Mouse (Mus musculus) testis, postnatal 10 days (tissue): ENCODE data around the gene Cmss1.

Experiments
- DNase-seq: peaks from one replicate; pipeline ENCODE4 v3.0.0; 2021; ENCODE audit warnings: low spot score

The Cmss1 gene

DNA sequence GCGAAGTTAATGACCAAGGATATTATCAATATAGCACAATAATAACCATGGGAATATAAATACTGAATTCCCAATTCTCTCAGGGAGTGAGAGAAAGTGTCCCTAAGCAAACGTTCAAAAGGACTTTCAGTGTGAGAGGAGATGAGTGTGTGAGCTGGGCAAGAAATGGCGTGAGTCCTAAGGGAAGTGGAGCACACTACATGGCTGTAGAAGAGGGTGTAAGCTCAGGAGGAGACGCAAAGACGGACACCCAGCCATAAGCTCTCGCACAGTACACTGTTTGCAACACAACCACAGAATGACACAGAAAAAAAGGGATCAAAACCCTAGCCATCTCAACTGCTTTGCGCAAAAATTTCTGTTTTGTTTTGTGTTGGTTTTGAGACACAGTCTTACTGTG, 93.1 kb downstream of the Cmss1 start:
- no peak for DNase-seq

DNA sequence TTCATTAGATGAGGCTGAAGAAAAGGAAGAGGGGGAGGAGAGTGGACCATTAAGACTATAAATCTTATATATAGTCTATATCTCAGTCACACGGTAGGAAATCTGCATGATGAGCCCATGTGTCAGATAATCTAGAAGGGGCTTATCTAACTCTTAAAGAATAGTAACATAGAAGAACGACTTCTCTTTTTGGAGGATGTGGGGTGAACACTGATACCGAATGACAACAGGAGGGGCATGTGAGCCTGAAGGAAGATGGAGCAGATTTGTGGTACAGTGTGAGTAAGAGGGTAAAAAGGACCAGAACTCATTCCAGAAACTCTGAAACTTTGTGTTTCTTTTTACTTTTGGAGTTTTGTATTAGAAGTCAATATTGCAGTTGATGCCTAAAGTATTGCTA, 97.6 kb downstream of the Cmss1 start:
- no peak for DNase-seq

DNA sequence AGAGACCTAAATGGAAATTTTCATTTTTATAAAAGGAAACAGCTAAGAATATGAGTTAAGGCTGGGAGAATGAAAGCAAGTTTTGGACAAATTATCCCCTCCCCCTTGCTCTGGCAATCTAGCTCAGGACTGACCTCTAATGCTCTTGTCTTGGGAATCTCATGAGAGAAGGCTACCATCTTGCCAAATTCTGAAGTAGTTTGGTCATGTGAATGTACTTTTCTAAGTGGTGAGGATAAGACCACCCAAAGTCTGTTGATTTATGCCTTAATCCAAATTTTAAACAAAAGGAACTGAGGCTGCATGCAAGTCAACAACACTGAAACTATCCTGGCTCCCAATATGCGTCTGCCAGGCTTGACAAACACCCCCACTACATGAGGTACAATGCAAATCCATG, 98.3 kb downstream of the Cmss1 start:
- no peak for DNase-seq

DNA sequence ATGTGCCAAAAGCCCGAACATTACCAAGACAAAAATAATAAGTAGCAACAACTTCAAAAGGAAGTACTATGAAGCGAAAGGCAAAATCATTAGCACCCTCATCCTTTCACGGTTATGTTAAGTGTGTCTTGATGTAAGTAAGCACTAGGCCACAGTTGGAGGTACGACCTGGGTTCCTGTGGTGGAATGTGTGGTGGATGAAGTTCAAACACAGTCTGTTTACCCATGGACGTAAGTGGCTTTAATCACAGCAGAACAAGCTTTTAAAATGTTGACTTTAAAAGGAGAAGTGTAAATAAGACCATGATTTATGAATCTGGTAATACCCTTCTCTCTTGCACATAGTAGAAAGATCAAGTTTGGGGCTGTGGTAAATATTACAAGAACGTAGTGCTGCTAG, 100.5 kb downstream of the Cmss1 start:
- DNase-seq = no peak

DNA sequence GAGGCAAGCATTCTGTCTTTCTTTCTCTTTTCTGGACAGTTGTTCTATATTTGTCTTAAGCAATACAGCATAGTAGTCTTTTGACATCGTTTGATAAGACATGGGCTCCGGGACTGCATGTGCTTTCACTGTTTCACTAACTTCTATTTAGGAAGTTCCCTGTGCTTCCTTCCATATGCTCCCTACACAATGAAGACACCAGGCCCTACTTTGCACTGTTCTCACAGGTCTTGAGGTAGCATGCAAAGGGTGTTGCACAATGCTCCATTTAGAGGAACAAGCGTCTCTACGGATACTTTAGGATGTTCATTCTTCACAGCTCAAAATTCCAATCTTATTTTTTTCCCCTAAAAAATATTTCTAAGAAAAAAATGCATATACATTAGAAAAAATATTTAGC, 101.9 kb downstream of the Cmss1 start:
- no peak for DNase-seq

DNA sequence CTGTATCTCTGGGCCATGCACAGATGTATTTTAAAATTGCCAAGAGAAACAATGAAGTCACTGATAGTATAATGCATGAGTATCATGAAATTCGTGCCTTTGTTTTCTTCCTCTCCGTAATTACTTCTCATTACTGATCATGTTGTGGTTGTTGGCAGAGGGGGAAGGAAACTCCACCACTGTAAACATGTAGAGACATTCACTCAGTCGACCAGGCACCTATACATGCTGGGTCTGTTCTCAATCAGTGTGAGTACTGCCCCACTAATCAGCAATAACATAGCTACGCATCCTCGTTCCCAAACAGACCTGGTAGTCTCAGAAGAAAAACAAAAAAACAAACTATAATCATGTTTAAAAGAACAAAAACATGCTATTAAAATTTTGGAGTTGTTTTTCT, 103.9 kb downstream of the Cmss1 start:
- DNase-seq = no peak

DNA sequence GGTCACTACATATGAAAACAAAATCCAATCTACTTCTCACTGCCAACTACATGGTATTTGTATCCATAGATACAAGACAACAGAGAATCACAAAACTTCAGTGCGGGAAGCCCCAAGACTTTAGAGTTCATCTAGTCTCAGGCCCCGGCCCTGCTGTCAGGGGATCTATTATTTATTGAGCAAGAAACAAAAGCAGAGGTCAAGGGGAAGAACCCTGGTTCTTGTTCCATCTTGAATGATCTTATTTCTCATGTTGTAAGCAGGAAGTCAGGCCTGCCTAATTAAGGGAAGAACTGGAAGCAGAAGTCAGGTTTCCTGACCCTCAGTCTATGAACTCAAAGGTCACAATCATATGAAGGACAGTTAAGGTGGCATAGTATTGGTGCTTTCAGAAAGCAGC, 104.4 kb downstream of the Cmss1 start:
- no peak for DNase-seq

DNA sequence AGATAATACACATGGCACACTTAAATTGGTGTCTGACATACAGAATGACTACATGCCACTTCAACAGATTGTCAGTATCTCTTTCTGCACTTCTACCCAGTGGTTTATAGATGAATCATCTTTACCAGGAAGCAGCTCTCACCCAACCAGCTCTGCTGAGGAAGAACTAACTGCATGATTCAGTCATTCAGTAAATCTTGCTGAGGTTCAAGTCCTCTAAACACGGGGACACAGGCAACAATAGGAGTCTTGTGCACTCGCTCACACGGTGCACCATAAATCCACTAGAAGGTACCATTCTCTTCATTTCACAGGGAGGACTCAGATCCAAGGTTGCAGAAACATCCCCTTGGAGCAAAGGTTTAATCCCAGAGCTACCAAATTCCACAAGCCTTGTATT, 105.8 kb downstream of the Cmss1 start:
- no peak for DNase-seq

DNA sequence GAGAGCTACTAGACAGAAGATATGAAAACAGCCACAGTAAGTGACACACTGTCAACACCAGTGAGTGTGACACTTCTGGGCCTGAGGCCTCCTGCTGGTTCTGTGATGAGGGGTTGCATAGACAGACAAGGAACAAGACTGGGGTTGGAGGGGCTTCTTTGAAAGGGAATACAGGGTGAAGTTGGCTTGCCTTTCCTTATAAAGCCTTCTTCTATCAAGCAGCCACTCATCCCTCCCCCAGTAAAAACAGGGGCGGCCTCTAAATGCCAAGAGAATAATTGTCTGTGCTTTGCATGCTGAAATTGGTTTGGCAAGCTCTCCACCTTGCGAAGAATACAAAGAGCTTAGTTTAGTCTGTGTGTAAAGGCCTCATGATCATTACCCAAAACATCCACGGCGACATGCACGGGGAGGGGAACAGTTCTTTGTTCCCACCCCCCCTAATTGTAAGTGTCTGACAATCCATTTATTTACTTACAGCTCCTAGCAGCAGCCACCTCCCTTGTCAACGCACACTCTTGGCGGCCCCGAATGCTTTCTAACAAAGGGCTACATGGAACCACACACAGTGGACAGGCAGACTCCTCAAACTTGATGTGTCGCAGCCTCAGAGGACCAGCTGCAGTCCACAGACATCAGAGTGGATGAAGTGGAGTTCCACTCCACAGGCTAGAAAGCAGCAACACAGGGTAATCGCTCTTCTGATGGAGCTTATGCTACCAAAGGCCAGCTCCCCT, 110.1 kb downstream of the Cmss1 start:
- DNase-seq = no peak

DNA sequence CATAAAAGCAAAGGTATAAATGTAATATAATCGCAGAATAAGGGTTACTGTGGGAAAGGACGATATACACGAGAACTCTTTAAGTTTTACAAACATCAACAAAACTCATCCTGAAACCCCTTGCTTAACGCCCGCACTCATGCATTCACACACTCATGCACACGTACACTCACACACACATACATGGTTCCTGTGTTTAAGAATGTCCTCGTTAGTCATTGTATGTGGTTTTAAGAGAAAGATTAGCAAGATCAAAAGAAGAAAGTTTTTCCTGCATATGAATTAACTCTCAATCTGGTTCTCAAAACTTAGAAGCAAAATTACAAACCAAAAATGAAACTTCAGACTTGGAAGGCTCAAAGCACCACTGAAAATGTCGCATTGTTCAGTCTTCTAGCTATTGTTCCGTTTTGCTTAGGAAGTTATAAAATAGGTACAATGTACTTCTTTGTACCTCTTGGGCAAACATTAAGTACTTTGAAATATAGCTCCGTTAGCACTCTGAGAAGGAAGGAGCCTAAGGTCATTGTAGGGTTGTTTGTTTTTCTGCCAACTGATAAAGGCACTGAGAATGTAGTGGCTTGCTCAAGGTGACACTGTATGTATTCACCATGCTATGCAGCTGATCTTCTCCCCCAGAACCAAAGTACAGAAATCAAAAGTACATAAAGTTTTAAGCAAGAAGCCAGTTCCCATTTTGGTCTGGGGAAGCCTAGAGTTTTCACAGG, 111.0 kb downstream of the Cmss1 start:
- DNase-seq = no peak

DNA sequence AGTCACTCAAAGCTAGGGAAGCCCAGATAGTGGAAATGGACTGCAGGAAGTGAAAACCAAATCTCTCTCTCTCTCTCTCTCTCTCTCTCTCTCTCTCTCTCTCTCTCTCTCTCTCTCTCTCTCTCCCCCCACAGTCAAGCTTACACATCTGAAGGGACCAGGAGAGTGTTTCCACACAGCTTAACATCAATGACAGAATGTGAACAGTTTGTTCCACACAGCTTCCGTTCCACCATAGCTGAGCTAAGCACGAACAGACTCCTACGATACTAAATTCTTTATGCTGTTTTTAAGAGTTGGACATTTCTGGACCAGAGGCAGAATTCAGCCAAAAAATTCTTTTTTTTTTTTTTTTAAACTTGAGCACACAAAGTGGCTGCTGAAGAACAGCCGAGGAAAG, 114.8 kb downstream of the Cmss1 start:
- no peak for DNase-seq

DNA sequence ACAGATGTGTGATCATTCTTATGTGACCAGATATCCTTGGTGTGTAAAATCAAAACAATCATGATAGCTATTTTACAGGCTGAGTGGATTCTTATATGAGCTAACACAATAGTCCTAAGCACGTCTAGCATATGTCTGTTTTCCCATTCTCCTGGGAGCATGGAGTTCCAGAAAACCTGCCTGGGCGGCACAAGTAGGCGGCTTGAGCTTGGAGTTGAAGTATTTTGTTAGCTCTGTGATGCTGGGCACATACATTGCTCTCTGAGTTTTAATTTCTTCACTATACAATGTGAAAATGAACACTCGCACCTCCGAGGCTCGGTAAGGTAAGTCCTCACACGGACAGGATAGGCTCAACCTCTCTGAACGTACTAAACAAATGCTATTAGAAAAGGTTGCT, 116.0 kb downstream of the Cmss1 start:
- no peak for DNase-seq

DNA sequence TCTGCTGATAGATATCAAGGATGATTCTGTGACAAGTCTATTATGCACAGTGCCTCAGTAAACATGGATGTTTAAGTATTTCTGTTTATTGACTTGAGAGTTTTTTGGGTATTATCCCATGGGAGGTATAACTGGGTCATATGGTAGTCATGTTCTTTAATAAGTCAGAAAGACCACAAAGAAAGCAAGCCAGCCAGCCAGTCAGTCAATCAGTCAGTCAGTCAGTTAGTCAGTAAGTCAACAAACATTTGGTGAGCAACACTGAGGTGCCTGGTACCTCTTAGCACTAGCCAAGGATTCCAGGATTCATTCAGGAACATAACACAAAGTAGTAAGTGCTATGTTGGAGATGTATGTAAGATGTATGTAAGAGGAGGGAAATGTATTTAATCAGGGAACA, 118.0 kb downstream of the Cmss1 start:
- no peak for DNase-seq

DNA sequence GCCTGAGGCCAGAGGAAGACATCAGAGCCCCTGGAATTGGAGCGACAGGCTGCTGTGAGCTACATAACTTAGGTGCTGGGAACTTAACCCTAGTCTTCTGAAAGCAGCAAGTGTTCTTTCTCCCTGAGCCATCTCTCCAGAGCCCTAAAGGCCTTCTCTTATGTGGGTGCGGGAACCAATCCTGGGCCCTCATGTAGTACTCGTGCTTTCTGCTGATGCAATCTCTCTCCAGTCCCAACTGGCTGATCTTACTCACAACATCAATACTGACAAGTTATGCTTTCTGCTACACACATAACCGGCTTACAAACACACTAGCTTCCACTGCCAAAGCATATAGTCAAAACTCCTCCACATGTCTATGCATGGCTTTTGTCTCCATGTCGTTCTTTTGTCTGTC, 120.4 kb downstream of the Cmss1 start:
- DNase-seq = no peak

DNA sequence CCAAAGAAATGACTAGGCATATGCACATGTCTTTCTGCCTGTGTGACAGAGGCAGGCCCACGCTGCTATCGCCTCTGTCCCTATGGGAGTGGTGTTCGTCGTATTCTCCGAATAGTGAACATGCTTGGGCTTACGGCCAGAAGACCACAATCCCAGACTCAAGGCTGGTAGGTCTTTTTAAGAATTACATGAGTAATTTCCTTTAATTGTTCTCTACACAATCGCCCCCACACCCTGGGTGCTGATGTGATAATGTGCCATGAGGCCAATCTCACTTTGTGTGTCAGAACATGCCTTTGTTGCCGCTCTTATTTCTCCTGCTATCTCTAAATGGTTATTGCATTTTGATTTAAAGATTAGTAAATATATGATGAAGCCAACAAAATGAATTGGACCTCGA, 121.4 kb downstream of the Cmss1 start:
- DNase-seq = no peak

DNA sequence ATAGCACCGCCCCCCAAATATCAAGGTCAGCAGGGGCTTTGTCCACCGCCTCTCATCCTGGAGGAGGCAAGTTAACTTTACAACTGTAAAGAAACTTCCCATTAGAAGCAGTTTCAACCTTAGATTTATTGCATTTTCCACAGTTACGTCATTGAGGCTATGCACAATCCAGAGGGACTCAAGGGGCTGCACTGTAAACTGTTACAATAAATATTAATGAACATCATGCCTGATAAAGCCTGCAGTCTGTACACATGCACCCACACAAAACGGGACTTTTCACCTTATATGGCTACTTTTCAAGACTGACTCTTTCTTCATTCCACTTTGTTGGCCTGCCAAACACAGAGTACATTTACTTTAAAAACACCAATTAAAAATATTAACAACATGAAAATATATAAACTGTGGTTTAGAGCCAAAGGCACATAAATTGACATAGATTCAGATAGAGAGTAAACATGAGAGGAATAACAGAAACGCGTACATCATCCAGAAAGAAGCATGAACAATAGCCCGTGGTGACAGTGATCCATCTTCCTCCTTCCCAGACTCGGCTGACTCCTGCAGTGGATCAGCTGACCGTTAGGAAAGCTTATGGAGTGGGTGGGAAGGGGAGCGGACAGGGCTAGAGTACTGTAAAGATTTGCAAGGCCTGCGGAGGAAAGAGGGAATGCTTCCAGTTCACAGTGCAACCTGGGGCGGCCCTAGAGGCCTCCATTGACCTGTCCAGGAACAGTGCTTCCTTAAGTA, 122.4 kb downstream of the Cmss1 start:
- no peak for DNase-seq

DNA sequence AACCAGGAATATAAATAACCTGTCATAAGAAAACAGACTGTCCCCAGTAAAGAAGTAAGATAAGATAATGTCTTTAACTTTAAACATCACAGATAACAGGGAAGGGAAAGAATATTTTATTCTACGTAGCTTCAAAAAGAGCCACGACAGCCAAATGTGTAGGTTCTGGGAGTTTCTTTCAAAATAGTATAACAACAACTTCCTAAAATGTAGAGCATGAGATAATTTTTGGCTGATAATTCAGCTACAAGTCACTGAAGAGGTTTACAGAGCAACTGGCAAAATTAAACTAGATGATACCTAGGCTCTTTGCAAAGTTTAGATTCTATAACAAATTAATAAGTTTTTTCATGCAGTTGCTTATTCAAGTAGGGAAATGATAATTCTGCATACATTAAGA, 123.2 kb downstream of the Cmss1 start:
- DNase-seq = no peak

DNA sequence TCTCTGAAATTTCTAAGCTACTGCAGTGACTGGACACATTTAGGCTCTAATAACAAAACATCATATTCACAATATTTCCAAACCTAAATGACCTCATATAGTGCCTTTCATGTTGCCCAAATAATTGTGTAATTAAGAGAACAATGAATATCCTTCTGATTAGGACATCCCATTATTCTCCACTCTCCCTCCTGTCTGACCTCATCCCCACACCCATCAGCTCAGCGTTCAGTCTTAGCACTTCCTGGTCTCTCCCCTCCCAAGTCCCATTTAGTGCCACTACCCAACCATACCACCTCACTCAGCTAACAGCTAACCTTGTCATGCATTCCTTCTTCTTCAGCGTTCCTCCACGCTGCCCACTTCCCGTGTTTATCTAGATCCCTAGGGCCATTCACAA, 123.8 kb downstream of the Cmss1 start:
- DNase-seq = no peak

DNA sequence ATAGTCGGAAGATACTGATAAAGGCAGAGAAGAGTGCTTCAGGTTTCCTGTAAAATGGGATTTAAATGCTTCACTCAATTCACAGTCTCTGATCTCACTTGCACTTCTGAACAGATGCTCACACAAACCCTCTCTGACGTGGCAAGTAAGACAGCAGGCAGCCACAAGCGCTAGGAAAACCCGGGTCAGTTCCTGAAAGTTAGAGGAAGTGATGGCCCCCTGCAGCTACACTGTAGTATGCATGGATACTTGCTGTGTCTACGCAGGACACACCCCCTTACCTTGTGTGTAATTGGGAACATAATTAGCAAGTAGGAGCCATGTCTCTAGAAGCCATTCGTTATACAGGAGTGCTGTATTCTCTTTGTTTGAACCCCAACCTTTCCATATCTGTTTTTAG, 124.4 kb downstream of the Cmss1 start:
- DNase-seq = no peak

DNA sequence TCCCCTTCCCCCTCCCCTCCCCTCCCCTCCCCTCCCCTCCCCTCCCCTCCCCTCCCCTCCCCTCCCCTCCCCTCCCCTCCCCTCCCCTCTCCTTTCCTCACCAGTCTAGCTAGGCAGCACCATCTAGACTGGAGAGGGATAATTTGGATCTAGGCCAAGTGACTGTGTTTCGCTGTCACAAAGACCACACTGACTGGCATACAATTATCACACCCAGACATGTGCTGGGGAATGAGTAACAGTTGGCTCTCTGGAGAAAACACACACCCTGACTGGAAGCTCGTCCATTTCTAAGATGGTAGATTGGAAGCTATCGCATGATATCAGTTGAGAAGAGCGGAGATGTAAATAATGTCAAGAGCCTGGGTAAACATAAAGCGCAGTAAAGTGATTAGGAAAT, 126.9 kb downstream of the Cmss1 start:
- DNase-seq = no peak

DNA sequence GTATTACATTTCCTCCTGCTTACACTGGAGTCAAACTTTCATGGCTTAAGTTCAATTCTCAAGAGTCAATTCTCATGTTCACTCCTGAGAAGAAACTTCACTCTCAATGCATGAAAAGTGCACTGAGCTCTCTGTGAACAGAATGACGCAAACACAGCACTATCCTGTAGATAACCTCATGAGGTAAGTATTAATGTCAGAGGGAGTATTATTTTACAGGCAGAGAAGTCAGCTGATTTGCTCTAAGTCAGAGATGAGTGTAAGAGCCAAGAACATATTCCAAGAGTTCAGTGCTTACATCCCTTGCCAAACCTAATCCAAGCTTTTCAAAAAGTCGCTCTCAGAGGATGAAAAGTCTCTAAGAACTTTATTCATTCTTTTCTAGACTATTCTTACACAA, 128.2 kb downstream of the Cmss1 start:
- no peak for DNase-seq

DNA sequence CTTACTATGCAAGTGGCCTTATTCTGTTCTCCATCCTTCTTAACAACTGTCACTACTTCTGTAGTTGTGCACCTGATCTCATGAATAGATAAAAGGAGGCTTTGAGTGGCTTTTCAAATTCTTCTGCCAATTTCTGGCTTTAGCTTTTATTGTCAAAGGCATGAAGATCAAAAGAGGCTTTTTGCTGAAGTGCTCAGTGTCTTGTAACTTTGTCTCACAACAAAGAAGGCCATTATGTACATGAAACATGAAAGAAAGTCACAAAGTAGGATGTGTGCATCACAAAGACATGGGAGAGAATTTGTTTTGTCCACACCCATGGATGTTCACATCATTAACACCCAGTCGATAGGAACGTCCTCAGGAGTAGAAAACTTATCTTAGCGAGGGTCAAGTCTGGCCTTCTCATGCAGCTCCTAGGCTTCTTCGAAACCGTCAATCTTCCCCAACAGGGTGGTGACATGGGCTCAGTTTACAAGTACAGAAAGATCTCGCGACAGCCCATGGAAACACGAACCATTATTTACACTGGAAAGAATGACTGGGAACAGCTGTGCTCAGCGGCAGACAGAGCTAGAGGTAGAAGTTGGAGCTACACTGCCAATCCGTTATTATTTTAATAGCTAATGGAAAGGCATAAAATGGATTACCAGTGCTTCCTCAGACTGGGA, 133.1 kb downstream of the Cmss1 start:
- DNase-seq = no peak

DNA sequence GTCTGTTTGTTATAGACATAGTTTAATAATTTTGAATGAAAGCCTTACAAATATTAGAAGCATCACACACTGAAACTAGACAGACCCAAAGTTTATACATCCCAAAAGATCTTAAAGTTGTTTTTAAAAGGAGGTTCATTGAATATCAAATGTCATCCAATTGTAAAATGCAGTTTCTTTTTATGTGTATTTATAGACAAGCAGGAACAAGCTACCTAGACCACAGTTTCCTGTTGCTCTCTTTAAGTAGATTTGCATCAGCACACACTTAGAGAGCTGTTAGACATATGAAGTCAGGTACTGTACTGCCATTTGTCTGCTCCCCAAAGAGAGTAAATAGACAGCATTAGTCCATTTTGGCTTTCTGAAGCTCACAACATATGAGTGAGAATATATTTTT, 135.6 kb downstream of the Cmss1 start:
- no peak for DNase-seq
